Mouse (Mus musculus) layer of hippocampus, adult 11-12 months (tissue): ENCODE data around the gene Sirt7.

Experiments
- DNase-seq: peaks from one replicate; pipeline ENCODE4 v3.0.0; 2022; ENCODE audit warnings: low spot score

The Sirt7 gene

GRCm38 (mm10) chr11:120625152-120625775, at the start of gene Sirt7:
Sirt7 (minus strand) TSS chr11:120625240.
- no peak for DNase-seq

- no peak for DNase-seq
Observed at GRCm38 (mm10) chr11:120673594-120674122, 48.6 kb upstream of the Sirt7 start.

GRCm38 (mm10) chr11:120672687-120673593, 47.9 kb upstream of the Sirt7 start, which contains the start of gene Aspscr1:
Aspscr1 (plus strand) TSS chr11:120672973.
- DNase-seq, result peak; percentile 93

- no peak for DNase-seq
Observed at GRCm38 (mm10) chr11:120666617-120667016, 41.6 kb upstream of the Sirt7 start.

GRCm38 (mm10) chr11:120665406-120665805, 40.4 kb upstream of the Sirt7 start:
- DNase-seq, result no peak

GRCm38 (mm10) chr11:120663714-120664113, 38.7 kb upstream of the Sirt7 start:
- no peak for DNase-seq

GRCm38 (mm10) chr11:120662759-120663158, 37.7 kb upstream of the Sirt7 start:
- no peak for DNase-seq

- DNase-seq, result no peak
Observed at GRCm38 (mm10) chr11:120661076-120661460, 36.0 kb upstream of the Sirt7 start, which contains the start of gene Notum. Notum (minus strand) TSS chr11:120661175.

GRCm38 (mm10) chr11:120660301-120661075, 35.4 kb upstream of the Sirt7 start:
- no peak for DNase-seq

- no peak for DNase-seq
Observed at GRCm38 (mm10) chr11:120659509-120660300, 34.7 kb upstream of the Sirt7 start.

GRCm38 (mm10) chr11:120658876-120659410, 33.9 kb upstream of the Sirt7 start:
- DNase-seq, result peak; percentile 75

GRCm38 (mm10) chr11:120657301-120657700, 32.3 kb upstream of the Sirt7 start:
- no peak for DNase-seq

GRCm38 (mm10) chr11:120654741-120655140, 29.7 kb upstream of the Sirt7 start:
- no peak for DNase-seq

GRCm38 (mm10) chr11:120651872-120652271, 26.8 kb upstream of the Sirt7 start:
- no peak for DNase-seq

GRCm38 (mm10) chr11:120648001-120648476, 23.0 kb upstream of the Sirt7 start, which contains the start of gene Myadml2:
Myadml2 (minus strand) TSS chr11:120648158.
- DNase-seq, result peak; percentile 60

GRCm38 (mm10) chr11:120647047-120647830, 22.2 kb upstream of the Sirt7 start:
- DNase-seq, result no peak

GRCm38 (mm10) chr11:120643601-120643987, 18.6 kb upstream of the Sirt7 start, which contains the start of gene Pycr1:
Pycr1 (minus strand) TSS chr11:120643769.
- peak; percentile 93 for DNase-seq

- DNase-seq, result no peak
Observed at GRCm38 (mm10) chr11:120642939-120643600, 18.0 kb upstream of the Sirt7 start.

- DNase-seq, result no peak
Observed at GRCm38 (mm10) chr11:120641869-120642268, 16.8 kb upstream of the Sirt7 start.
